Mouse (Mus musculus): ENCODE results near the gene Prc1. TPM values are rescaled to one million over a fixed set of nuclear protein-coding genes. Genes with fewer than 3 reads are reported as not detected.

The Prc1 gene
- polyA plus RNA-seq, 1 experiment: 25.5 TPM

- Histone ChIP-seq H3K4me3 (no peak overlapping the region), H3K27me3 (ENCODE audit: control insufficient read depth, insufficient read depth, insufficient read length) (no peaks in the 10 kb centered on the region), H3K4me2 (ENCODE audit: low read depth) (no peak overlapping the region), H3K79me2 (ENCODE audit: control insufficient read depth, insufficient read depth) (no peaks in the 10 kb centered on the region), H3K36me3 (ENCODE audit: control insufficient read depth, insufficient read depth) (peaks cover 59% of the 10 kb centered on the region), H3ac (ENCODE audit: control insufficient read depth, insufficient read length) (no peak overlapping the region)
- no peak for TF ChIP-seq USF1 (IDR thresholded peaks at IDR 0.05; ENCODE audit: low read depth)
- no peak for TF ChIP-seq MYOD1 (IDR thresholded peaks at IDR 0.05; ENCODE audit: control insufficient read depth in 1 of 3, insufficient read length in 2 of 3, low read depth in 2 of 3)
- no peak for TF ChIP-seq TCF3 (IDR thresholded peaks at IDR 0.05; ENCODE audit: insufficient read length, low read depth)
- TF ChIP-seq POLR2A (IDR thresholded peaks at IDR 0.05; ENCODE audit: insufficient read length, low read depth): no peak
- no peak for TF ChIP-seq SRF (IDR thresholded peaks at IDR 0.05; ENCODE audit: control insufficient read depth, insufficient read length, low read depth)
- TF ChIP-seq POLR2AphosphoS2 (IDR thresholded peaks at IDR 0.05; ENCODE audit: insufficient read length, low read depth): no peak
- TF ChIP-seq REST (IDR thresholded peaks at IDR 0.05; ENCODE audit: insufficient read depth, insufficient read length): no peak
- no peak for TF ChIP-seq E2F4 (IDR thresholded peaks at IDR 0.05; ENCODE audit: insufficient read depth)
- no peak for TF ChIP-seq TCF12 (IDR thresholded peaks at IDR 0.05; ENCODE audit: insufficient read depth, poor library complexity, severe bottlenecking)
- TF ChIP-seq CEBPB (IDR thresholded peaks at IDR 0.05; ENCODE audit: insufficient read depth, poor library complexity, severe bottlenecking): no peak
- no peak for TF ChIP-seq MAX (IDR thresholded peaks at IDR 0.05; ENCODE audit: low read depth)
Measured at GRCm38 (mm10) chr7:80310771-80311170, 16.5 kb downstream of the Prc1 start.

GRCm38 (mm10) chr7:80315733-80316132 lies 21.5 kb downstream of the Prc1 start:
- no peaks in the 10 kb centered on the region for H3K27me3 ChIP-seq (ENCODE audit: control insufficient read depth, insufficient read depth, insufficient read length)
- H3ac ChIP-seq (ENCODE audit: control insufficient read depth, insufficient read length): no peak overlapping the region
- H3K79me2 ChIP-seq (ENCODE audit: control insufficient read depth, insufficient read depth): no peaks in the 10 kb centered on the region
- no peak overlapping the region for H3K4me2 ChIP-seq (ENCODE audit: low read depth)
- TF ChIP-seq POLR2A (IDR thresholded peaks at IDR 0.05; ENCODE audit: insufficient read length, low read depth) (no peak), POLR2AphosphoS2 (IDR thresholded peaks at IDR 0.05; ENCODE audit: insufficient read length, low read depth) (peak; percentile 40)
- peaks cover 42% of the 10 kb centered on the region for H3K36me3 ChIP-seq (ENCODE audit: control insufficient read depth, insufficient read depth)
- H3K4me3 ChIP-seq: no peak overlapping the region

GRCm38 (mm10) chr7:80317439-80318115 lies 23.3 kb downstream of the Prc1 start:
- Histone ChIP-seq H3K79me2 (ENCODE audit: control insufficient read depth, insufficient read depth) (peaks cover 7% of the 10 kb centered on the region), H3K36me3 (ENCODE audit: control insufficient read depth, insufficient read depth) (peaks cover 25% of the 10 kb centered on the region), H3ac (ENCODE audit: control insufficient read depth, insufficient read length) (no peak overlapping the region), H3K27me3 (ENCODE audit: control insufficient read depth, insufficient read depth, insufficient read length) (no peaks in the 10 kb centered on the region), H3K4me3 (no peak overlapping the region), H3K4me2 (ENCODE audit: low read depth) (peak overlapping the region; percentile 18)
- TF ChIP-seq E2F4 (IDR thresholded peaks at IDR 0.05; ENCODE audit: insufficient read depth) (no peak), POLR2AphosphoS2 (IDR thresholded peaks at IDR 0.05; ENCODE audit: insufficient read length, low read depth) (no peak), REST (IDR thresholded peaks at IDR 0.05; ENCODE audit: insufficient read depth, insufficient read length) (no peak), POLR2A (IDR thresholded peaks at IDR 0.05; ENCODE audit: insufficient read length, low read depth) (no peak), MYOD1 (IDR thresholded peaks at IDR 0.05; ENCODE audit: control insufficient read depth in 1 of 3, insufficient read length in 2 of 3, low read depth in 2 of 3) (no peak), USF1 (IDR thresholded peaks at IDR 0.05; ENCODE audit: low read depth) (no peak), TCF12 (IDR thresholded peaks at IDR 0.05; ENCODE audit: insufficient read depth, poor library complexity, severe bottlenecking) (no peak), CEBPB (IDR thresholded peaks at IDR 0.05; ENCODE audit: insufficient read depth, poor library complexity, severe bottlenecking) (no peak), SRF (IDR thresholded peaks at IDR 0.05; ENCODE audit: control insufficient read depth, insufficient read length, low read depth) (no peak), TCF3 (IDR thresholded peaks at IDR 0.05; ENCODE audit: insufficient read length, low read depth) (no peak), MYOG (IDR thresholded peaks at IDR 0.05; ENCODE audit: control insufficient read depth in 1 of 3, insufficient read depth in 1 of 3, insufficient read length in 2 of 3, low read depth in 2 of 3) (no peak), MAX (IDR thresholded peaks at IDR 0.05; ENCODE audit: low read depth) (no peak)

GRCm38 (mm10) chr7:80318670-80319069 lies 24.4 kb downstream of the Prc1 start:
- Histone ChIP-seq H3K79me2 (ENCODE audit: control insufficient read depth, insufficient read depth) (peaks cover 12% of the 10 kb centered on the region), H3K36me3 (ENCODE audit: control insufficient read depth, insufficient read depth) (peaks cover 18% of the 10 kb centered on the region), H3K4me3 (no peak overlapping the region), H3K4me2 (ENCODE audit: low read depth) (peak overlapping the region; percentile 70), H3ac (ENCODE audit: control insufficient read depth, insufficient read length) (no peak overlapping the region), H3K27me3 (ENCODE audit: control insufficient read depth, insufficient read depth, insufficient read length) (no peaks in the 10 kb centered on the region)
- peak; percentile 30 for TF ChIP-seq POLR2A (IDR thresholded peaks at IDR 0.05; ENCODE audit: insufficient read length, low read depth)
- TF ChIP-seq MYOG (IDR thresholded peaks at IDR 0.05; ENCODE audit: control insufficient read depth in 1 of 3, insufficient read depth in 1 of 3, insufficient read length in 2 of 3, low read depth in 2 of 3): peak; percentile 55 to 88 (median 87)
- peak in 2 of 3 experiments; percentile 71 to 77 for TF ChIP-seq MYOD1 (IDR thresholded peaks at IDR 0.05; ENCODE audit: control insufficient read depth in 1 of 3, insufficient read length in 2 of 3, low read depth in 2 of 3)
- no peak for TF ChIP-seq CEBPB (IDR thresholded peaks at IDR 0.05; ENCODE audit: insufficient read depth, poor library complexity, severe bottlenecking)
- TF ChIP-seq POLR2AphosphoS2 (IDR thresholded peaks at IDR 0.05; ENCODE audit: insufficient read length, low read depth): peak; percentile 79
- no peak for TF ChIP-seq MAX (IDR thresholded peaks at IDR 0.05; ENCODE audit: low read depth)
- no peak for TF ChIP-seq E2F4 (IDR thresholded peaks at IDR 0.05; ENCODE audit: insufficient read depth)
- peak; percentile 29 for TF ChIP-seq TCF12 (IDR thresholded peaks at IDR 0.05; ENCODE audit: insufficient read depth, poor library complexity, severe bottlenecking)
- TF ChIP-seq REST (IDR thresholded peaks at IDR 0.05; ENCODE audit: insufficient read depth, insufficient read length): no peak
- TF ChIP-seq SRF (IDR thresholded peaks at IDR 0.05; ENCODE audit: control insufficient read depth, insufficient read length, low read depth): no peak
- no peak for TF ChIP-seq USF1 (IDR thresholded peaks at IDR 0.05; ENCODE audit: low read depth)
- TF ChIP-seq TCF3 (IDR thresholded peaks at IDR 0.05; ENCODE audit: insufficient read length, low read depth): peak; percentile 38

Data from myocyte (in vitro differentiated cells).